Mouse (Mus musculus): Measurements from ENCODE around the gene Map3k1.
A peak's percentile ranks its signal among the peaks of the same experiment; 100 is the strongest.
"Not testable (repeated sequence)": the region's sequence is repeated elsewhere in the genome, so short reads cannot be mapped to it uniquely, and the experiment has no call there.

Map3k1 gene

DNA sequence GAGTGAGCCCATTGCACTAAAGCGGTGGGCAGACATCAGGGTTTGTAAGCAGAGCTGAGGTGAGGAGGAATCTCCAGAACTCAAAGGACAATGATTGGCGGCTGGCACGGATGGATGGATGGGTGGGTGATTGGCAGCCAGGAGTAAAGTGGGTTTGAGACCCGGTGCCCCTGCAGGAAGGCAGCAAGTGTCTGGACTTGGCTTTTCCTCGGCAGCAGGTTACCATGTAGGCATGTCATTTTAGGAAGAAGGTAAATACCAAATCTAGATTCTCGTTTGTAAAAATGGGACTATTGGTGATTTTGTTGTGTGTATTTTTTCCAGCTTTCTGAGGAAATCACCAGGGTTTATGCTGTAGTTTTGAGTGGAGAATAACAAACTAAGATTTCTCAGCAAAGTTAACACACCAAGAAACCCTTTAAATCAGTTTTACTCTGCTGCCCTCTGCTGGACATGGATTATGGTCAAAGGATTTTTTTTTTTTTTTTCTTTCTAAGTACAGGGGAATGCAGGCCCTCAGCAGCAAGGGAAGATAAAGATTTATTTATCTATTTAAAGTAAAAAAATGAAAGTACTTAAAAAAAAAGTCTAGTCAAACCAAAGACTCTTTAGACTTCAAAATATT, 66.7 kb downstream of the Map3k1 start:
- DNase-seq (ENCODE audit: low spot score), result peak; percentile 69

DNA sequence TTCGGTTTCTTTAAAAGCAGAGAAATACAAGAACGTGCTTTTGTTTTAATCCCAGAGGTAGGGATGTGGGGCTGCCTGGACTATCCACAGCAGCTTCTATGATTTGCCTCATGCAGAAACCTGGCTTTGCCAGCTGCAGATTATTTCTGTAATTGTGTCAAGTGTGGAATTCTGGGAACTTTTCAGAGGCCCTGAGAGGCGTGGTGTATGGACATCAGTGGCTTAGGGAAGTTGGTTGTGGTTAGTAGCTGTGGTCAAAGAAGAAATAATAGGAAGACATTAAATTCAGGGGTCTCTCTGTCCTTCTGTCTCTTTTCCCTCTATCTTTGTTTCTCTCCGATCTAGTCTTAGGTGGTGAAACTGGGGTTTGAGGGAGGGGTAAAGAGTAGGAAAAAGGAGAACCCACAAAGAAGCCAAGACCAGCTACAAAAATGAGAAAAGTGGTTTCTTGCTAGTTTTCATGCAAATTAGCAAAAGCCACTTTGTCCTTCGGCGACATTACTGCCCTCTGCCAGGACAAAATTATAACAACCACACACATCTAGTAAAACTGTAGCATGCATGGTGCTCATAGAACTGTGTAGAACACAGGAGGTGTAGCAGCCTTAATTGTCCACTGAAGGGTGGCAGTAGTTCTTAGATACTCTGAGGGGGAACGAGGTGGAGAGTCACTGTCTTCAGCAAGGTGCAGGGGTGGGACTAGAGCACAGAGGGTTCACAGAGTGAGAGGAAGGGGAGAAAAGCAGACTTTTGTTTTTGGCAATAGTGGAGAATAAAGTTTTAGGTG, 67.4 kb downstream of the Map3k1 start:
- DNase-seq (ENCODE audit: low spot score), result no peak

DNA sequence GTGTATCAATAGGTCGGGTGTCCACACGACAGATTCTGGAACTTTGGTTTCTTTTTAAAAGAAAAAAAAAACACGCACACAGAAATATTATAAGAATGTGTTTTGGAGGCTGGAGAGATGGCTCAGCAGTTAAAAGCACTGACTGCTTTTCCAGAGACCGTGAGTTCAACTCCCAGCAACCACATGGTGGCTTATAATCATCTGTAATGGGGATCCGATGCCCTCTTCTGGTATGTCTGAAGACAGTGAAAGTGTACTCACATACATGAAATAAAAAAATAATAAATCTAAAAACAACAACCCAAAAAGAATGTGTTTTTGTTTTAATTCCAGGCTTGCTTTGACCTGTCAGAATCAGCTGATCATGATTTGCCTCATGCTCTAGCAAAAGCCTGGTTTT, 81.9 kb downstream of the Map3k1 start:
- DNase-seq (ENCODE audit: low spot score), result no peak

DNA sequence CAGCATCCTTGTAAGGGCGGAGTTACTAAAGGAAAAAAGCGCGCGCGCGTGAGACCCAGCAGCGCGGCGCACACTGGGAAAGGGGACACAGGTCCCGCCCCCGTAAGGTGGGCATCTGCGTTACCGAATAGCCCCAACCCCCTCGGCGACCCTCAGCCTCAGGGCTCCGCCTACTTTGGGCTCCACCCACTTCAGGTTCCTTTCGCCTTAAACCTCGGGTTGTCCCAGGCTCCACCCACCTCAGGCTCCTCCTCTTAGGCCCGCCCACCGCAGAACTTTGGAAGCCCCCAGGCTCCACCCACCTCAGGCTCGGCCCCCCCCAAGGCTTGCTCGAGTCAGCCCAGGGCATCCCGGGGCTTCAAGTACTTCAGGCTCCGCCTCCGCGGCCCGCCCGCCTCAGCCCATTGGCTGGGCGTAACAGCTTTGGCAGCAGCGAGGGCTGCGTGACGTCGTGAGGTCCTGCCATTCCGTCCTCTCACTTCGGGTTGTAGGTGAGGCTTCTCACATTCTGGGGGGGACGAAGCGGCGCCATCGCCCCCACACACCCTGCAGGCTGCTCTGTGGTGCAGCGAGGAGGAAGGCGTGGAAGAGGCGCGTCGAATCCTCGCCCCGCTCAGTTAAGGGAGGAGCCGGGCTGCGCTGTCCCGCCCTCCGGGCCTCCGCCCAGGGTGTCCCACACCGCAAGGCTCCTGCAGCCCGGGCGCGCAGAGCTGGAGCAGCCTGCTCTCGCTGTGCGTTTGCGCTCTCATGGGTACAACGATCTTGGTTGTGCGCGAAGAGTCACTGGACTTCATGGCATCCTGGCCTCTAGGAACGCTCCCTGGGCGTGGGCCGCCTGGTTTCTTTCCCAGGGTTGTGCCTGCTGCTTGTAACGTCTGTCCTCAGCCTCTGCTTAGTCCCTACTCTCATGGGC, 83.4 kb downstream of the Map3k1 start:
- DNase-seq (ENCODE audit: low spot score), result peak; percentile 98

DNA sequence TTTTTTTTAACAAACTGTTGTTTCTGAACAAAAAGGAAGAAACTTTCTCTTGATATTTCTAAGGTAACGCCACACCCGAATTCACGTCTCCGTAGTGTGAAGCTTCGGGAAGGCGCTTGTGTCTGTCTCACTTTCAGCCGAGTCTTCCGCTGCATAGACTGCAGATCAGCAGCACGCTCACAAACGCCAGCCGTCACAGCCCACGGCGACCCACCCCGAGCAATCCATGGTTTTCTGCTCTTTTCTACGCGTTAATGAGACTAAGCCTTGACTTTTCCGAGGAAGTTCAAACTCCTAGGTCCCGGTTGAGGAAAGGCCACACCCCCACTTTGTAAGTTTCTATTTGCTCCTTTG, 84.0 kb downstream of the Map3k1 start:
- DNase-seq (ENCODE audit: low spot score), result no peak

DNA sequence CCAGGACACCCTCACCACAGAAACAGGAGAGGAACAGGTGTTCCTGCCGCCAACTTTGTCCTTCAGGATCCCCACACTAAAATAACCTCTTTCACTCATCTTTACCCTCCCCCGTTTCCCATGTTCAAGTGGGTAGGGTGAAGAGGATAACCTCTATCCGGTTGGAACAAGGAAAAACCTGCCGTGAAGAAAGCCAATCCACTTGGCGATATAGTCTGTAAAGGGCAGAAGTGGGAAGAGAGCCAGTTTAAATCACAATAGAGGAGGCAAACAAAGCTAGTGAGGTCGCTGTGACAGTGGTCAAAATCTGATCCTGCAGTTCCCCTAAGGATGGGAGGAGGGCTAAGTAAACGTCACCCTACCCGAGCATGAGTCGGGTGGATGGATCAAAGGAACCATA, 89.1 kb downstream of the Map3k1 start:
- no peak for DNase-seq (ENCODE audit: low spot score)

DNA sequence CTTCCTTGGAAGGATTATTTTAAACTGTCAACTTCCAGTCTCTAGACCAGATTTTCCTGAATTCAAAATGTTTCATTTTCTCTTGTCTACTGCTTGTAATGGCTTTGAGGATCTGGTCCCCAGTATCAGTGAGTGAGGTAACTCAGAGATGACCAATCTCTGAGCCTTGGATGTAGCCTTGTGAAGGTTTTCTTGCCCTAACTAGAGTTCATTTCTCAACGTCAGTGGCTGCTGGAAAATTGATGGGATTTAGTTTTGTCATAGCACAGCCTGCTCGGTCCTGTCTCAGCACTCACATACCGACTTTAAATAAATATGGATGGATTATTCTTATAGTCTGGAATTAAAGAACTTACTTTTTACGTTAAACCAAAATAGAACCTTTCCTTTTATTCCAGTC, 98.3 kb downstream of the Map3k1 start:
- DNase-seq (ENCODE audit: low spot score), result no peak

DNA sequence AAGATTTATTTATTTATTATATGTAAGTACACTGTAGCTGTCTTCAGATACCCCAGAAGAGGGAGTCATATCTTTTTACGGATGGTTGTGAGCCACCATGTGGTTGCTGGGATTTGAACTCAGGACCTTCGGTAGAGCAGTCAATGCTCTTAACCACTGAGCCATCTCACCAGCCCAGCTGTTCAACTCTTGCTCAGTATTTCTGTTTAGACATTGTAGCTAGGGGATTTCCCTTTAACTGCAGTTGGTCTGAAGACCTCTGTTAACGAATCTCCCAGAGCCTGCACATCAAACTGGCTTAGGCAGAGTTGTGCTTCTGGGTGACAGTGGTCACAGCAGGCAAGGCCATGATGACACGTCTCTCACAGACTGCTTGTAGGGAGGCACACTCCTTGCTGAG, 104.8 kb downstream of the Map3k1 start:
- DNase-seq (ENCODE audit: low spot score), result not testable (repeated sequence)

DNA sequence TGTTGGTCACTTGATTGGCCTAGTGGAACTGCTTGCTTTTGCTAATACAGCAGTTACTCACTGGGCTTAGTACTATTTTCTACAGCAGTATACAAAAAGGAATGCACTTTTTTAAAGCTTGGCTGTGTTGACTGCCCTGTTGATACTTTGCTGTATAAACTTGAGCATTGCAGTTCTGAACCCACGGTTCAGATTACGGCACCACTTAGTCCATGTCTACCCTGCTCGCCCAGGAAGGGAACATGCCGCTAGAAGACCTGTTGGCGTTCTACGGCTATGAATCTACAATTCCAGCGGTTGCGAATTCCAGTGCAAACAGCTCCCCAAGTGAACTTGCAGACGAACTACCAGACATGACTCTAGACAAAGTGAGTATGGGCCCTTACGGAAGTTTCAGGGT, 105.4 kb downstream of the Map3k1 start:
- no peak for DNase-seq (ENCODE audit: low spot score)
